Mouse (Mus musculus) kidney, adult 18-20 months (tissue): ENCODE measurements around the gene Ppm1h.

Experiments used
- DNase-seq: peaks from one replicate; pipeline ENCODE4 v3.0.0; 2021

Ppm1h gene

GRCm38 (mm10) chr10:122705457-122705856 is 26.9 kb downstream of the Ppm1h start:
- DNase-seq = no peak

GRCm38 (mm10) chr10:122711381-122711811 is 32.8 kb downstream of the Ppm1h start:
- DNase-seq = no peak

DNA sequence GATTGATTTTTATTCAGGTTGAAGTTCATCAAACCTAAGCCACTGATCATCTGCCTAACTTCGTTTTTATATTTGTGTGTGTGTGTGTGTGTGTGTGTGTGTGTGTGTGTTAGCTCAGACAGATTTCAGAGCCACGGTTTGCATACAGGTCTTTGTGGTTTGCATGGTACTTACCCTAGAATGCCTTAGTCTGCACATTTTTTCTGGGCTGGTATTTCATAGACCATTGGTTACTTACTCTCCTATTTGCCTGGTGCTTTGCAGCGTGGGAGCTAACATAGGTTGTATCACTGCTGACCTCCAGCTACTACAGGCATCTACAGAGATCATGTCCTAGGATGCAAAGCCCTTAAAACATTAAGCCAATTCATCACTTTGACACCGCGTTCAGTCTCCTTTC is 33.7 kb downstream of the Ppm1h start:
- no peak for DNase-seq

DNA sequence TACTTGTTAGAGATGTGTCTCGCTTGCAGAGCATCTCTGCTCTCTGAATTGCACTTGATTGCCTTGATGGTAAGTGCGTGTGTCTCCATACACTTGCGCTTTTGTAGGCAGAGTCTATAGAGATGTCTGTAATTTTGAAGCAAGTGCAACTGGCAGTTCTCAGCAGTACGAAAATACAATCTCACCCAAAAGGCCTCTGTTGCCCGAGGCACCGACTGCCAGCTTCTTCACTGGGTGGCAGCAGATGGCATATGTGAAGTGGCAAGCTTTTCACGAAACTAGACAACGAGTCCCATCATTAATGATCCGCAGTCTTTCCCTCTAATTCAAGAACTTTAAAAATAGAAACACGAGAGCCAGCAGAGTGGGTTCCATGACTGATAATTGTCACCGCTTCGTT is 37.3 kb downstream of the Ppm1h start:
- no peak for DNase-seq

DNA sequence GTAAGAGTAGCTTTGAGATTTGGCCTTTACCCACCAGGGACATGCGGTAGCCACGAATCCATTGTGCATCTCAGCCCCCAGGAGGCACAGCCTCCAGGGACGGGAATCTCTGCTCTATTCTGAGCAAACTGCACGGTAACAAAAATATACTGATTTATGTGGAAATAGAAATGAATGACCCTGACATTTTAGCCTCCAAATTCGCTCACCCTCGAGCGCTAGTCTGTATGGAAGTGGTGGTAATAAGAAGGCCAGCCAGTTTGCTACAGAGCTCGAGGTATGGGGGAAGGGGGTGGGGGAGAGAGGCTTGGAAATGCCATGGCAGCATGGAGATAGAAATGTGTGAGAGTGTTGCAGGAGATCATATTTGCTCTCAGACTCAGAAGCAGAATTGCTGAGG is 37.7 kb downstream of the Ppm1h start:
- DNase-seq = no peak

GRCm38 (mm10) chr10:122716739-122717474 is 38.3 kb downstream of the Ppm1h start:
- no peak for DNase-seq

GRCm38 (mm10) chr10:122717754-122718415 is 39.3 kb downstream of the Ppm1h start:
- DNase-seq = no peak

DNA sequence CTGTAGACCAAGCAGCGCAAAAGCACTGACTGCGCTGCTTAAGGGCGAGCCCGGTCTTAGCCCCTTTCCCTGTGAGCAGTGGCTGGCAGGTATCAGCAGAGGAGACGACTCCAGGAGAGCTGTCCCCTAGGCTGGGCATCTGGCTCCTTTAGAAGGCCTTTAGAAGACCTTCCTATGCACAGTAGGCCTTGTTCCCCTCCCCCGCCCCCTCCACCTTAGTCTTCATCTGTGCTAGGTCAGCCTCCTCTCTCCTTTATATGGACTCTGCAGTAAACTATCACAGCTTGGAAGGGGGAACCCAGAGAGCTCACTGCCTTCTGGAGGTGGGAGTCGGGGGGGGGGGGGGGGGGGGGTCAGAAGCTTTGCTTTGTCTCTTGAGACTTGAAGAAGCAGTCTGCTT is 40.4 kb downstream of the Ppm1h start:
- no peak for DNase-seq

- DNase-seq = no peak
Observed at GRCm38 (mm10) chr10:122722111-122722510, 43.5 kb downstream of the Ppm1h start.

DNA sequence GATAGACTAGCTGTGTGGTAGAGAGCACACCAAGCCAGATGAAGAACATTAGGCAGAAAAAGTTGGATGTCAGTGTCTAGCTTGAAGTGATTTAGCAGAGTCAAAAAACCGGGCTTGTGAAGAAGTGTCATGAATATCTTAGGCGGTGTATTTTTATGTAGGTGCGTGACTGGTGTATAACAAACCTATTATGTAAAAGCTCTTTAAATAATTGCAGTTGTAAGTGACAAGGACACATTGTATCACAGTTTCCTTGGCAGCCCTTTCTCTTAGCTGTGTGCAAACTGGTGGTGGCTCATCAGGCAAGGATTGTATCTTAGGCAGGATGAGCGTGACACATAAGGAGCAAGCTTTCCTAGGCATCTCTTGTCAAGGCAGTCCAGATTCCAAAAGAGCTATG is 46.1 kb downstream of the Ppm1h start:
- no peak for DNase-seq

GRCm38 (mm10) chr10:122727228-122727627 is 48.7 kb downstream of the Ppm1h start:
- no peak for DNase-seq

DNA sequence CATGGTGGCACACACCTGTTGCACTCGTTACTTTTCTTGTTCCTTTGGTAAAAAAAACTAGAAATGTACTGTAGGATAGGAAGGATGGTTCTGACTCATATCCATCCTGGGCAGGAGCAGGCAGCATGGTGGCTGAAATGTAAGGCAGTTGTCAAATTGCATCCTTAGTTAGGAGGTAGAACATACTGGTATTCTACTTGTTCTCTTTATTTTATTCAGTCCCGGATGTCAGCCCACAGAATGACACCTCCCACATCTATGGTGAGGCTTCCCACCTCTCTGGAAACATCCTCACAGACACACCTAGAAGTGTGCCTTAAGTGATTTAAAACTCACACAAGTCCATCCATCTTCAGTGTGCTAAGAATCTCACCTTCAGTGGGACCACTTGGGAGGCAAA is 49.6 kb downstream of the Ppm1h start:
- DNase-seq = no peak

- DNase-seq = no peak
Observed at GRCm38 (mm10) chr10:122732146-122732545, 53.6 kb downstream of the Ppm1h start.

- DNase-seq = no peak
Observed at GRCm38 (mm10) chr10:122734521-122734920, 56.0 kb downstream of the Ppm1h start.

DNA sequence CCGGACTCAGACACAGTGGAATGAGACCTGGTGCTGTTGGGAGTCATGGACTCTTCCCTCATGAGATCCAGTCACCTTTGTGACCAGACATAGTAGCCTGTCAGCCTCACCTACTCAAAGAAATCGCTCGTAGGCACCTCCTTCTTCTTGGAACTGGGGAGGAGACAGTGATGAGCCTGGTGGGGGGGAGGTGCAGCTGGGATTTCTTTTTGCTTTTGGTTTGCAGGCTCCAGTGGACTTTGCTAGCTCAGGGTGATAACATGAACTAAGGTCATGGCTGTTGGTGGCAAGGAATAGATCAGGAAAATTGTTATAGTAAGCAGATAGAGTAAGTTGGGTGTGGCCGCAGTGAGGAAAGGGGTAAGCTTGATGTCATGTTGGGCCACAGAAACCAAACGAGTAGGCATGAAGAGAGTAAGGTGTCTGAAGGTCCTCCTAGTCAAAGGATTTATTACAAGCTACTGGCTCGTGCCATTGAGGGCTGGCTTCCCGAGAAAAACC is 56.8 kb downstream of the Ppm1h start:
- DNase-seq = no peak

DNA sequence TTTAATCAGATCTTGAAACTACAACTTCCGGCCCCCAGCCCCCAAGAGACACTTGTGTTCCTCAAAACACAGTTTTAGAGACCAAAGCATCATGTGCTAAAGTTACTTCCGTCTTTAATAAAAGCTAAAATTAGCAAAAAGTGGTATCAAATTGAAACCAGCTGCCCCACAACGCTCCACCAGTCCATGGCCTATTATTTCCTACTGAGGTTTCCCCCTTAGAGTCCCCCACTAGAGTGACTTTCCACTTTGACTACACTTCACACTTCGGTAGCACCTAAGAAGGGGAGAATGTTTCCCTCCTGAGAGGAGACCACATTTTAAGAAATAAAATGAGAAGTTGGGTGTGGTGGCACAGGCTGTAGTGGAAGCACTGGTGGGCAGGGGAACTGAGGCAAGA is 58.3 kb downstream of the Ppm1h start:
- no peak for DNase-seq

- DNase-seq = no peak
Observed at GRCm38 (mm10) chr10:122738526-122738925, 60.0 kb downstream of the Ppm1h start.

DNA sequence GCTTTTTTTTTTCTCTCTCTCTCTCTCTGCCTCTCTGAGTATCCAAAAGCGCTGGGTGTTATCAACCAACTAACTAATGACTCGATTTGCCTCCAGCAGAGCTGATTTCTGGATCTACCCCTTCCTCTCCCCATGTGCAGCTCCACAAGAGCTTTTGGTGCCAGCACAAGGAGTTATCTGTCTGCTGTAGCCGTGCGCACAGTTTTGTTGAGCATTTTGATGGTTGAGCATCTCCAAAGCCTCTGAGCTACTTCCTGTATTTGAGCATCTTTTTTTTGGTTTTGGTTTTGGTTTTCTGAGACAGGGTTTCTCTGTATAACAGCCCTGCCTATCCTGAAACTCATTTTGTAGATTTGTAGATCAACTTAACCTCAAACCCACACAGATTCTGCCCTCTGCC is 60.5 kb downstream of the Ppm1h start:
- DNase-seq = no peak

GRCm38 (mm10) chr10:122740117-122740516 is 61.6 kb downstream of the Ppm1h start:
- DNase-seq = no peak

DNA sequence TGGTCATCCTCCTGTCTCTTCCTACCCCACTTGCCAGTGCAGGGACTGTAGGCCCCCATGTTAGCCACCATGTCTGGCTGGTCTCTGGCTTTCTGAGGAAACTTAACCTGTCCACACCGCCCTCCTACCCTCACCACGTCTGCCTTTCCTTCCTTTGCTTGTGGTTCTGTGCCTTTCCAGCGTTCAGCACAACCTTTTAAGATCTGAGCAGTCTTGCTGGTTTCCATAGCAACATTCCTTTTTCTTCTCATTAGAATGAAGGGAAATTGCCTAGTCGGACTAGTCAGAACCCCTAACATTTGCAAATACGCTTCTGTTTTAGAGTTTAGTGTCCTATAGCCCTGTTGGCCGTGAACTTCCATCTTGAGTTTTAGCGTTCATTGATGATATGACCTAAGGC is 62.6 kb downstream of the Ppm1h start:
- no peak for DNase-seq

GRCm38 (mm10) chr10:122742136-122742535 is 63.6 kb downstream of the Ppm1h start:
- no peak for DNase-seq

DNA sequence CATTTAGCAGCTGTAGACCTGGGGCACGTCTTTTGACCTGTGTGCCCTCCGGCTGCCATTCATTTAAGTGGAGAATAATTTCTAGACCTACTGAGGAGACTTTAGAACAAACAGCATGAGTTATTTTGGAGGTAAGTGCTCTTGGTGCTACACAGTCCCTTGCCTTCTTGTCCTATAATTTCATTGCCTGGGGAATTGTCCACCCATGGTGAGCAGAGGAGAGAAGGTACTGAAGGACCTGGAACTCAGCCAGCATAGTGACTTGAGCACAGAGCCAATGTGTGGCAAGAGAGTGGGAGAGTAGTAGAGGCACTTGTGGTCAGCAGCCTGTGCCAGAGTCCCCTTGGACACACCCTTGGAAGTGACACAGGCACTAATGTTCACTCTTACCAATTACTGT is 64.8 kb downstream of the Ppm1h start:
- no peak for DNase-seq

DNA sequence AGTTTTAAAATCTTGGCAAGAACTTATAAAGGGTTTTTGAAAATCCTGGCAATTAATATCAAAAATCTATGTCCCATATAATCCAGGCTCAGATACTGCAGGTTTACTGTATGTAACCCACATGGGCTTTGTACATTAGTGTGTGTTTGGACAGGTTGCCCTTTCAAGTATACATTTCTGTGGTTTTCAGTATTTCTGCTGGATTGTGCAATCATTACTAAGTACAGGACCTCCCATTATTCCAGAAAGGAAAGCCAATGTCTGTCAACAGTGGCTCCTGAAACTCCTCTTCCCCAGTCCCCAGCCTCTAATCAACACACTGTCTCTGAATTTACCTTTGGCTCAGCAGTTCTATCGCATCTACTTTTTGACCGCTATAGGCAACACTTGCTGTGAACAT is 66.4 kb downstream of the Ppm1h start:
- no peak for DNase-seq

GRCm38 (mm10) chr10:122746211-122746610 is 67.6 kb downstream of the Ppm1h start:
- no peak for DNase-seq
